Mouse (Mus musculus) granulocyte monocyte progenitor cell, adult 5-6 weeks (primary cell): ENCODE measurements around the gene Dcun1d2. TPM values are rescaled to one million over a fixed set of nuclear protein-coding genes. Genes with fewer than 3 reads are reported as not detected.

Experiments
- ATAC-seq: replicated peaks from 2 replicates; pipeline ENCODE4 v1.8.0; 2016; ENCODE audit warnings: mild to moderate bottlenecking, moderate TSS enrichment, inconsistent platforms; ENCODE audit not compliant: poor library complexity, severe bottlenecking
- total RNA-seq, 2 experiments: library from RNA; stranded (forward) in 1 of 2; stranded (reverse) in 1 of 2; fragments of 200-712, 200-1000 nt in 1 of 2; fragments of >200 nt in 1 of 2; fragmentation: Nextera tagmentation in 1 of 2; gene quantifications; 2 replicates each; pipeline ENCODE4 v1.2.3; 2014 to 2017

Dcun1d2 gene
- total RNA-seq, 2 experiments from 2014 or later = 12.4 to 17.3 TPM

- peak; percentile 84 for ATAC-seq
These were observed 74.3 kb downstream of the Dcun1d2 start for GRCm38 (mm10) chr8:13213479-13214268.

GRCm38 (mm10) chr8:13209770-13210169 is 78.2 kb downstream of the Dcun1d2 start:
- no peak for ATAC-seq

GRCm38 (mm10) chr8:13208627-13209355 is 79.1 kb downstream of the Dcun1d2 start:
- 0 out of 2 replicates have a peak, but pooled peaks have one; percentile 10 for ATAC-seq

DNA sequence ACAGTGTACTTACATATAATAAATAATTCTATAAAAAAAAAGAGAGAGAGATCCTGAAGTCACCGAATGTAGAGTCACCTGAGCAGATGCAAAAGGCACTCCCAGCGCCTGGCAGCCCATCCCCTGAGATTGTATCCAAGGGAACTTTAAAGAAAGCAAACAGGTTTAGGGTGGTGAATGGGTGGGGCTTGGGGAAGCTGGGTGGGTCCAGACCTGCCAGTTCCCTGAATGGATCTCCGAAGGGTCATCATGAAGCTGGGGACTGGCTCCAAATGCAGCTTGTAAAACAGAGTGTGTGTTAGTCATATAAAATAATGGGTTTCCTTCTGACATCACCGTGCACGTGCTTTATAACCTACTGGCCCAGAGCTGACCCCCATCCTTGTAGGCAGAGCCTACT is 81.6 kb downstream of the Dcun1d2 start:
- no peak for ATAC-seq

Other genes with a start within 250 kb of the Dcun1d2 start
- not detected in 2 replicates for gene Proz, start 227.2 kb downstream of the Dcun1d2 start, total RNA-seq (2014; fragmentation: Nextera tagmentation)
- gene Proz, start 227.2 kb downstream of the Dcun1d2 start, total RNA-seq (2017) = 0.09 and 0.21 TPM in 2 replicates
- gene Pcid2, start 182.7 kb downstream of the Dcun1d2 start, total RNA-seq (2014; fragmentation: Nextera tagmentation) = 26.4 and 28.0 TPM in 2 replicates
- 17.1 and 20.2 TPM in 2 replicates for gene Pcid2, start 182.7 kb downstream of the Dcun1d2 start, total RNA-seq (2017)
- 69.2 and 91.5 TPM in 2 replicates for gene Cul4a, start 182.5 kb downstream of the Dcun1d2 start, total RNA-seq (2014; fragmentation: Nextera tagmentation)
- gene Cul4a, start 182.5 kb downstream of the Dcun1d2 start, total RNA-seq (2017) = 76.6 and 97.6 TPM in 2 replicates
- 251 and 283 TPM in 2 replicates for gene Lamp1, start 129.0 kb downstream of the Dcun1d2 start, total RNA-seq (2014; fragmentation: Nextera tagmentation)
- 269 and 301 TPM in 2 replicates for gene Lamp1, start 129.0 kb downstream of the Dcun1d2 start, total RNA-seq (2017)
- gene Grtp1, start 87.5 kb downstream of the Dcun1d2 start, total RNA-seq (2014; fragmentation: Nextera tagmentation) = not detected in 2 replicates
- gene Grtp1, start 87.5 kb downstream of the Dcun1d2 start, total RNA-seq (2017) = 0.56 TPM in 1 of 2 replicates, not detected in the other
- not detected in 2 replicates for gene Adprhl1, start 34.0 kb downstream of the Dcun1d2 start, total RNA-seq (2014; fragmentation: Nextera tagmentation)
- not detected in 2 replicates for gene Adprhl1, start 34.0 kb downstream of the Dcun1d2 start, total RNA-seq (2017)
- 6.0 and 12.3 TPM in 2 replicates for gene Tmco3, start 59 bp upstream of the Dcun1d2 start, total RNA-seq (2014; fragmentation: Nextera tagmentation)
- gene Tmco3, start 59 bp upstream of the Dcun1d2 start, total RNA-seq (2017) = 6.9 and 15.3 TPM in 2 replicates
- gene Tfdp1, start 50.6 kb upstream of the Dcun1d2 start, total RNA-seq (2014; fragmentation: Nextera tagmentation) = 277 and 291 TPM in 2 replicates
- 200 and 242 TPM in 2 replicates for gene Tfdp1, start 50.6 kb upstream of the Dcun1d2 start, total RNA-seq (2017)
- gene Atp4b, start 108.7 kb upstream of the Dcun1d2 start, total RNA-seq (2014; fragmentation: Nextera tagmentation) = not detected in 2 replicates
- gene Atp4b, start 108.7 kb upstream of the Dcun1d2 start, total RNA-seq (2017) = not detected in 2 replicates
- gene Grk1, start 117.0 kb upstream of the Dcun1d2 start, total RNA-seq (2014; fragmentation: Nextera tagmentation) = not detected in 2 replicates
- gene Grk1, start 117.0 kb upstream of the Dcun1d2 start, total RNA-seq (2017) = 0.04 TPM in 1 of 2 replicates, not detected in the other
- not detected in 2 replicates for gene Tmem255b, start 147.1 kb upstream of the Dcun1d2 start, total RNA-seq (2014; fragmentation: Nextera tagmentation)
- not detected in 2 replicates for gene Tmem255b, start 147.1 kb upstream of the Dcun1d2 start, total RNA-seq (2017)
- gene Gas6, start 206.4 kb upstream of the Dcun1d2 start, total RNA-seq (2014; fragmentation: Nextera tagmentation) = not detected in 2 replicates
- gene Gas6, start 206.4 kb upstream of the Dcun1d2 start, total RNA-seq (2017) = 0.10 TPM in 1 of 2 replicates, not detected in the other